Mouse (Mus musculus) MEL (cell line): ENCODE measurements around the gene A430005L14Rik.

ENCODE experiments used
- CHD1 ChIP-seq: IDR thresholded peaks from 2 replicates; pipeline ENCODE4 v1.6.1; 2012; ENCODE audit warnings: low read depth, mild to moderate bottlenecking, inconsistent platforms, low read length, improper control_type of control experiment
- CHD2 ChIP-seq: IDR thresholded peaks from 2 replicates; pipeline ENCODE4 v1.6.1; 2011; ENCODE audit warnings: low read length, improper control_type of control experiment
- CTCF ChIP-seq, 3 experiments: IDR thresholded peaks in 2 of 3; conservative IDR thresholded peaks in 1 of 3; 2 replicates each; pipeline ENCODE4 v1.5.1; 2011 to 2012; ENCODE audit warnings: low read length in 3 of 3, low read depth in 2 of 3, mild to moderate bottlenecking in 2 of 3, improper control_type of control experiment in 1 of 3, inconsistent platforms in 1 of 3, mixed read lengths in 1 of 3, moderate library complexity in 1 of 3; ENCODE audit not compliant: control insufficient read depth in 1 of 3, insufficient read depth in 1 of 3, poor library complexity in 1 of 3, severe bottlenecking in 1 of 3
- E2F4 ChIP-seq: IDR thresholded peaks from 2 replicates; pipeline ENCODE4 v1.6.1; 2011; ENCODE audit warnings: low read depth, low read length, improper control_type of control experiment, borderline replicate concordance
- GATA1 ChIP-seq: IDR thresholded peaks from 2 replicates; pipeline ENCODE4 v1.6.1; 2011; ENCODE audit warnings: low read depth, low read length, improper control_type of control experiment
- MAX ChIP-seq: IDR thresholded peaks from 2 replicates; pipeline ENCODE4 v1.6.1; 2011; ENCODE audit warnings: low read length, improper control_type of control experiment
- MYB ChIP-seq: IDR thresholded peaks from 2 replicates; pipeline ENCODE4 v1.6.1; 2011; ENCODE audit warnings: mild to moderate bottlenecking, low read depth, low read length, improper control_type of control experiment
- POLR2A ChIP-seq, 2 experiments: IDR thresholded peaks; 2 replicates each; pipeline ENCODE4 v1.6.1; 2011 to 2012; ENCODE audit warnings: low read length in 2 of 2, mild to moderate bottlenecking in 2 of 2, control low read depth in 1 of 2, improper control_type of control experiment in 1 of 2, low read depth in 1 of 2, moderate library complexity in 1 of 2; ENCODE audit not compliant: control insufficient read depth in 1 of 2, insufficient read depth in 1 of 2, poor library complexity in 1 of 2
- SMC3 ChIP-seq: IDR thresholded peaks from 2 replicates; pipeline ENCODE4 v1.6.1; 2011; ENCODE audit warnings: low read depth, low read length, improper control_type of control experiment

GRCm38 (mm10) chr4:153975768-153976167, 18.7 kb downstream of the A430005L14Rik start:
- TF ChIP-seq MAX: no peak
- no peak for TF ChIP-seq CHD1
- TF ChIP-seq CHD2: no peak
- TF ChIP-seq CTCF (IDR thresholded peaks at IDR 0.05 in 2 of 3, conservative IDR thresholded peaks at IDR 0.05 in 1 of 3; ENCODE audit: control insufficient read depth in 1 of 3, insufficient read depth in 1 of 3, low read depth in 2 of 3, low read length in 3 of 3, poor library complexity in 1 of 3, severe bottlenecking in 1 of 3): no peak
- no peak for TF ChIP-seq SMC3
- TF ChIP-seq GATA1: no peak
- no peak for TF ChIP-seq MYB
- TF ChIP-seq E2F4: no peak
- TF ChIP-seq POLR2A (IDR thresholded peaks at IDR 0.05; ENCODE audit: control insufficient read depth in 1 of 2, insufficient read depth in 1 of 2, low read depth in 1 of 2, low read length in 2 of 2, poor library complexity in 1 of 2): no peak
